Mouse (Mus musculus) limb, embryonic 13.5 days (tissue): Measurements from ENCODE around the gene Gm45208. TPM values are rescaled to one million over a fixed set of nuclear protein-coding genes. Genes with fewer than 3 reads are reported as not detected.

Experiments used
- polyA plus RNA-seq: library from polyadenylated mRNA; unstranded; fragments of >200 nt; fragmentation: Nextera tagmentation; extraction: Ambion mirVana; gene quantifications from 2 replicates; pipeline ENCODE4 v1.2.1, GENCODE M21; 2015

The Gm45208 gene
- polyA plus RNA-seq, 1 experiment from 2014 or later = 0.48 TPM

Other genes with a start within 250 kb of the Gm45208 start
- 0.08 and 0.09 TPM in 2 replicates for gene Foxp3, start 148.6 kb upstream of the Gm45208 start, polyA plus RNA-seq
- 1.6 and 2.3 TPM in 2 replicates for gene Ppp1r3f, start 148.0 kb upstream of the Gm45208 start, polyA plus RNA-seq
- 27.9 and 29.6 TPM in 2 replicates for gene Ccdc22, start 116.7 kb upstream of the Gm45208 start, polyA plus RNA-seq
- 0.04 TPM in 1 of 2 replicates, not detected in the other for gene Cacna1f, start 115.2 kb upstream of the Gm45208 start, polyA plus RNA-seq
- 0.93 and 1.4 TPM in 2 replicates for gene Syp, start 83.8 kb upstream of the Gm45208 start, polyA plus RNA-seq
- 9.6 and 10.0 TPM in 2 replicates for gene Prickle3, start 65.0 kb upstream of the Gm45208 start, polyA plus RNA-seq
- 108 and 114 TPM in 2 replicates for gene Plp2, start 50.9 kb upstream of the Gm45208 start, polyA plus RNA-seq
- gene Magix, start 41.0 kb upstream of the Gm45208 start, polyA plus RNA-seq = 0.22 and 0.40 TPM in 2 replicates
- gene Gpkow, start 25.1 kb upstream of the Gm45208 start, polyA plus RNA-seq = 40.8 and 42.6 TPM in 2 replicates
- 32.0 and 36.1 TPM in 2 replicates for gene Wdr45, start 7.9 kb upstream of the Gm45208 start, polyA plus RNA-seq
- 84.1 and 85.0 TPM in 2 replicates for gene Praf2, start 6.2 kb downstream of the Gm45208 start, polyA plus RNA-seq
- 17.5 and 22.1 TPM in 2 replicates for gene Ccdc120, start 28.7 kb downstream of the Gm45208 start, polyA plus RNA-seq
- gene Tfe3, start 40.3 kb downstream of the Gm45208 start, polyA plus RNA-seq = 26.4 and 27.6 TPM in 2 replicates
- 42.0 and 47.3 TPM in 2 replicates for gene Gripap1, start 67.5 kb downstream of the Gm45208 start, polyA plus RNA-seq
- 0.94 and 1.7 TPM in 2 replicates for gene Kcnd1, start 100.0 kb downstream of the Gm45208 start, polyA plus RNA-seq
- gene Otud5, start 119.1 kb downstream of the Gm45208 start, polyA plus RNA-seq = 45.4 and 49.8 TPM in 2 replicates
- gene Pim2, start 156.0 kb downstream of the Gm45208 start, polyA plus RNA-seq = 4.1 and 4.8 TPM in 2 replicates
- gene Slc35a2, start 161.8 kb downstream of the Gm45208 start, polyA plus RNA-seq = 45.2 and 50.2 TPM in 2 replicates
- 138 and 149 TPM in 2 replicates for gene Pqbp1, start 177.0 kb downstream of the Gm45208 start, polyA plus RNA-seq
- 179 and 181 TPM in 2 replicates for gene Timm17b, start 177.1 kb downstream of the Gm45208 start, polyA plus RNA-seq
- gene Gm10491, start 185.6 kb downstream of the Gm45208 start, polyA plus RNA-seq = not detected in 2 replicates
- not detected in 2 replicates for gene Gm10490, start 187.3 kb downstream of the Gm45208 start, polyA plus RNA-seq
- gene Pcsk1n, start 197.6 kb downstream of the Gm45208 start, polyA plus RNA-seq = 0.89 and 0.94 TPM in 2 replicates
- gene Eras, start 206.4 kb downstream of the Gm45208 start, polyA plus RNA-seq = not detected in 2 replicates
- 39.3 and 42.2 TPM in 2 replicates for gene Hdac6, start 225.6 kb downstream of the Gm45208 start, polyA plus RNA-seq